Mouse (Mus musculus) hindbrain, embryonic 10.5 days (tissue): Measurements from ENCODE around the gene Nptn. TPM values are rescaled to one million over a fixed set of nuclear protein-coding genes. Genes with fewer than 3 reads are reported as not detected.
A peak's percentile ranks its signal among the peaks of the same experiment; 100 is the strongest.

ENCODE experiments used
- DNase-seq: peaks from one replicate; pipeline ENCODE4 v3.0.0-alpha.2; 2017; ENCODE audit warnings: low spot score
- H3K27ac ChIP-seq: fragments of 300-500 bp; sonication (generic); 2 replicates; pipeline ENCODE4 v1.5.1; 2016; ENCODE audit warnings: mild to moderate bottlenecking, moderate library complexity
- H3K27me3 ChIP-seq: fragments of 300-500 bp; sonication (generic); 2 replicates; pipeline ENCODE4 v1.6.1; 2016; ENCODE audit warnings: mild to moderate bottlenecking; ENCODE audit not compliant: poor library complexity, insufficient read depth, severe bottlenecking
- H3K36me3 ChIP-seq: fragments of 300-500 bp; sonication (generic); 2 replicates; pipeline ENCODE4 v1.6.1; 2016; ENCODE audit warnings: mild to moderate bottlenecking, moderate library complexity
- H3K4me1 ChIP-seq: fragments of 300-500 bp; sonication (generic); replicated peaks from 2 replicates; pipeline ENCODE4 v1.6.1; 2016; ENCODE audit warnings: mild to moderate bottlenecking
- H3K4me3 ChIP-seq: fragments of 300-500 bp; sonication (generic); 2 replicates; pipeline ENCODE4 v1.5.1; 2016; ENCODE audit warnings: mild to moderate bottlenecking, moderate library complexity
- H3K9me3 ChIP-seq: fragments of 300-500 bp; sonication (generic); 2 replicates; pipeline ENCODE4 v1.6.1; 2016; ENCODE audit warnings: mild to moderate bottlenecking, moderate library complexity
- WGBS: fragments of 180-500 bp; shearing (Covaris S2); methylation state at CpG from one replicate; pipeline ENCODE4 v1.1.7; 2016; 5-methylcytosine and 5-hydroxymethylcytosine counted together
- polyA plus RNA-seq: library from polyadenylated mRNA; unstranded; fragments of >200 nt; fragmentation: Nextera tagmentation; extraction: Ambion mirVana; gene quantifications from 2 replicates; pipeline ENCODE4 v1.2.1, GENCODE M21; 2016

Gene Nptn
- 57.2 and 57.6 TPM in 2 replicates for polyA plus RNA-seq

- WGBS: under 1% methylated on average over 52 of the region's 56 CpGs
- Histone ChIP-seq H3K27ac (peak within 1 kb of the TSS; percentile 97), H3K9me3 (no peaks in the 10 kb centered on the region), H3K4me3 (peak within 1 kb of the TSS; percentile 92), H3K27me3 (no peaks in the 10 kb centered on the region), H3K36me3 (no peaks in the 10 kb centered on the region), H3K4me1 (peaks cover 28% of the 10 kb centered on the region)
- DNase-seq: peak; percentile 99
These were observed at the start of gene Nptn for GRCm38 (mm10) chr9:58581958-58582540. TSS of gene Nptn (plus strand) at chr9:58582240.

DNA sequence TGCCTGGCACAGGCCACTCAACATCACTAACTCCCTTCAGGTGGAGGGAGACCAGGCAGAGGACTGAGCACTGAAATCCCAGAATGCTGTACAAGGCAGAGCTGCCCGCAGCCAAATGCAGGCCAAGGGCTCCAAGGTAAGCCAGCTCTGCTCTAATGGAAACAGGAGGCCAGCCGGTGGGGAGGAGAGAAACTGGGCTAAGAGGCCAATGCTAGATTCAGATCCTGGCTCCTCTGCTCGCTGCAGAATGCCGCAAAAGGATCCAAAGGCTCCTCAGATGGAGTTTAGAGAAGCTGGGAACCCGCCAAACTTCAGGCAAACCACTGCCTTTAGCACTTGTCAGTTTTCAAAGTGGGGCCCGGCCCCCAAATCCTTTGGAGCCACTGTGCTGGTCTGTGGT lies 48.7 kb upstream of the Nptn start:
- Histone ChIP-seq H3K4me3 (no peak overlapping the region), H3K36me3 (peaks cover 31% of the 10 kb centered on the region), H3K27ac (no peak overlapping the region), H3K9me3 (no peaks in the 10 kb centered on the region), H3K27me3 (no peaks in the 10 kb centered on the region), H3K4me1 (peaks cover 6% of the 10 kb centered on the region; the same call in 1 of the 2 replicates)
- DNase-seq: no peak
- WGBS: 92% methylated on average over 6 of the region's 6 CpGs

GRCm38 (mm10) chr9:58534766-58535165 lies 47.3 kb upstream of the Nptn start:
- Histone ChIP-seq H3K27me3 (no peaks in the 10 kb centered on the region), H3K4me3 (no peak overlapping the region), H3K9me3 (no peaks in the 10 kb centered on the region), H3K4me1 (peaks cover 6% of the 10 kb centered on the region; the same call in 1 of the 2 replicates), H3K27ac (no peak overlapping the region), H3K36me3 (peaks cover 33% of the 10 kb centered on the region)
- WGBS: 43% methylated on average over 1 of the region's 1 CpGs
- peak; percentile 26 for DNase-seq

- Histone ChIP-seq H3K9me3 (no peaks in the 10 kb centered on the region), H3K27ac (no peak overlapping the region), H3K36me3 (peaks cover 28% of the 10 kb centered on the region), H3K4me3 (no peak overlapping the region), H3K27me3 (no peaks in the 10 kb centered on the region), H3K4me1 (peaks cover 6% of the 10 kb centered on the region; the same call in 1 of the 2 replicates)
- DNase-seq: peak; percentile 55
- 81% methylated on average over 20 of the region's 20 CpGs for WGBS
These were observed 46.4 kb upstream of the Nptn start for GRCm38 (mm10) chr9:58535447-58536134.

DNA sequence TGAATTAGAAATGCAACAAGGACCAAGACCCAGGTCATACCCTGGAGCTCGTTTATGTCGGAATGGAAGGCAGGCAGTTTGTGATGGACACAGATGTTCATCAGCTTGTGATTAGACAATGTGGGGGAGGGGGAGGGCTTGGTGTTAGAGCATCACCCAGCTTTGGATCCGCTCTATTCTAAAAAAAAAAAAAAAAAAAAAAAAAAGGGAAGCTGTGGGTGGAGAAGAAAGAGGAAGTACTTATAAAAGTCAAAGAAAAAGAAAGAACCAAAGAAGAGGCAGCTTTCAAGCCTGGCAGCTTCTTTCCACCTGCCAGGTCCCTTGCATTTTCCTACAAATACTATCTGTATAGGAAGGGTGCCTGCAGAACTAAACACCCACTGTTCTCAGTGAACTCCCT lies 44.3 kb upstream of the Nptn start:
- peaks cover 28% of the 10 kb centered on the region for H3K36me3 ChIP-seq
- no peak for DNase-seq
- H3K9me3 ChIP-seq: no peaks in the 10 kb centered on the region
- WGBS: 82% methylated on average over 3 of the region's 3 CpGs
- H3K4me1 ChIP-seq: peaks cover 18% of the 10 kb centered on the region
- no peaks in the 10 kb centered on the region for H3K27me3 ChIP-seq
- no peak overlapping the region for H3K27ac ChIP-seq
- no peak overlapping the region for H3K4me3 ChIP-seq

- 48% methylated on average over 5 of the region's 5 CpGs for WGBS
- no peak overlapping the region for H3K27ac ChIP-seq
- no peak overlapping the region for H3K4me3 ChIP-seq
- no peaks in the 10 kb centered on the region for H3K9me3 ChIP-seq
- peaks cover 28% of the 10 kb centered on the region for H3K36me3 ChIP-seq
- peak; percentile 46 for DNase-seq
- H3K27me3 ChIP-seq: no peaks in the 10 kb centered on the region
- peaks cover 18% of the 10 kb centered on the region for H3K4me1 ChIP-seq
These were observed 42.2 kb upstream of the Nptn start for GRCm38 (mm10) chr9:58539886-58540285.

DNA sequence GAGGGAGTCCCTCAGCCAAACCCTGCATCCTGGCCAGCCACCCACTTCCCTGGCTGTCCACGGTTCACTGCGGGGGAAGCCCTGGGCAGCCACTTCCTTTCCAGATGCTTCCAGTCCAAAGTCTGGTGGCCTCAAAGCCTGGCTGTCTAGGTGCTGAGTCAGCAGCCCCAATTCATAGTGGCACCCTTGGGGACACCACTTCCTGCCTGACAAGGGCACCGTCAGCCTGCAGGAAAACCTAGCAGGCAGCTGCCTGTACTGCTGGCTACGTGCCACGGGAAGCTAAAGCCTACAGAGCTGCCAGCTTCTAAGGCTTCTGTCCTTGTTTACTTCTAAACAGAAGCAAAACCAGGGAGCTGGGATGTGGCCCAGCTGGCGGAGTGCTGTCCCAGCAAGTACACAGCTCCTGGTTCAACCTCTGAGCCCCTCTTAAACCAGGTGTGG lies 40.1 kb upstream of the Nptn start:
- Histone ChIP-seq H3K27ac (no peak overlapping the region), H3K36me3 (peaks cover 20% of the 10 kb centered on the region)

GRCm38 (mm10) chr9:58544879-58545324 lies 37.1 kb upstream of the Nptn start:
- peaks cover 4% of the 10 kb centered on the region; the same call in 1 of the 2 replicates for H3K36me3 ChIP-seq
- no peak for DNase-seq
- peak overlapping the region; percentile 40; the same call in 1 of the 2 replicates for H3K27ac ChIP-seq
- no peaks in the 10 kb centered on the region for H3K27me3 ChIP-seq
- H3K9me3 ChIP-seq: no peaks in the 10 kb centered on the region
- 76% methylated on average over 4 of the region's 4 CpGs for WGBS
- H3K4me1 ChIP-seq: peaks cover 28% of the 10 kb centered on the region
- H3K4me3 ChIP-seq: no peak overlapping the region

More for the DNA sequence above, 40.1 kb upstream of the Nptn start:
- H3K27me3 ChIP-seq: no peaks in the 10 kb centered on the region
- H3K4me3 ChIP-seq: no peak overlapping the region
- peaks cover 12% of the 10 kb centered on the region; the same call in 1 of the 2 replicates for H3K4me1 ChIP-seq
- peak; percentile 13 for DNase-seq
- 70% methylated on average over 6 of the region's 6 CpGs for WGBS
- H3K9me3 ChIP-seq: no peaks in the 10 kb centered on the region

DNA sequence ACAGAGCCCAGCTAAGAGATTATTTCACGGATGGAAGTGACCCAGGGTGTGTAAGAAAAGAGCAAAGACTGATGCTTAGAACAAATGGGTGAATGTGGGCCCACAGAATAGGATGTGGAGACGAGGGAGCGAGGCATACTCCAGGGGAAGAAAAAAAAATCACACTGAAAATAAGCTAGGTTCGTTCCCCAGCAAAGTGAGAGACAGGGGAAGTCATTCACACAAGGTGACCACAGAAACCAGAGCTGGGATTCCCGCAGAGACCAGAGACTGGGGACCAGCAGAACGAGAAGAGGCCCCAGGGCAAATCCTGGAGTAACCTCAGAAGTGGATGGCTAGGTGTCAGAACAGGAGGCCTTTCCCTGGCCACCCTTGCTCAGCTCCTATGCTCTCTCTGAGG lies 36.6 kb upstream of the Nptn start:
- no peaks in the 10 kb centered on the region for H3K27me3 ChIP-seq

DNA sequence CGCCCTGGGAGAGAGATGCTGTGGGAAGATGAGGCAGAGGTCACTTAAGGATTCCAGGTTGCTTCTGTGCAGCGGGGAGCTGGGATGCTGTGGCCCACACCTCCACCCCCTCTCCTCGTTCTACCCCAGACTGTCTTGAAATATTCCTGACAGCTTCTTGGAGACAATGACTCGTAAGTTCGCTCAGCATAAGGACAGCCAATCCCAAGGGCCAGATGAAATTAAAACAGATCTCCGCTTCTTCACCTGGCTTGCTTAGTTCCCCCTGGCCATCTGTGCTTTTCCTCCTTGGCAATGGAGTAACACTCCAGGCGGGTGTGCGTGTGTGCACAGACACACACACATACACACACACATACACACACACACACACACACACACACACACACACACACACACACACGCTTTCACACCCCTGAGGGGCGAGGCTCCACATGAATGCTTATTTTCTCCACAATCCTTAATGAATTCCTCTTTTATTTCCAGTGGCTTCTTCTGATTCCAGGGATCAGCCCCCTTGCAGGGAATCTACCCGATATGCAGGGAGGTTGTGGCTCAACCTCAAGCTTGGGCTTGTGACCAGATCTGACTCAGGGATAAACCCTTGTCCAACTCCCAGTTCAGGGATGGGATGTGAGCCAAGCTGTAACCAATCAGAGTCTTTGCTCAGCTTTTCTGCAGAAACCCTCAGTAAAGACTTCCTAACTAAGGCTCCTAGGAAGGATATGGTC lies 35.2 kb upstream of the Nptn start:
- no peak for DNase-seq
- 85% methylated on average over 11 of the region's 11 CpGs for WGBS
- no peaks in the 10 kb centered on the region for H3K27me3 ChIP-seq
- H3K27ac ChIP-seq: no peak overlapping the region
- H3K9me3 ChIP-seq: no peaks in the 10 kb centered on the region
- no peaks in the 10 kb centered on the region for H3K36me3 ChIP-seq
- H3K4me1 ChIP-seq: peaks cover 28% of the 10 kb centered on the region
- H3K4me3 ChIP-seq: no peak overlapping the region

More for the DNA sequence above, 36.6 kb upstream of the Nptn start:
- Histone ChIP-seq H3K4me3 (no peak overlapping the region), H3K36me3 (peaks cover 2% of the 10 kb centered on the region; the same call in 1 of the 2 replicates), H3K27ac (no peak overlapping the region), H3K4me1 (peaks cover 28% of the 10 kb centered on the region), H3K9me3 (no peaks in the 10 kb centered on the region)
- WGBS: 74% methylated on average over 6 of the region's 6 CpGs
- no peak for DNase-seq

DNA sequence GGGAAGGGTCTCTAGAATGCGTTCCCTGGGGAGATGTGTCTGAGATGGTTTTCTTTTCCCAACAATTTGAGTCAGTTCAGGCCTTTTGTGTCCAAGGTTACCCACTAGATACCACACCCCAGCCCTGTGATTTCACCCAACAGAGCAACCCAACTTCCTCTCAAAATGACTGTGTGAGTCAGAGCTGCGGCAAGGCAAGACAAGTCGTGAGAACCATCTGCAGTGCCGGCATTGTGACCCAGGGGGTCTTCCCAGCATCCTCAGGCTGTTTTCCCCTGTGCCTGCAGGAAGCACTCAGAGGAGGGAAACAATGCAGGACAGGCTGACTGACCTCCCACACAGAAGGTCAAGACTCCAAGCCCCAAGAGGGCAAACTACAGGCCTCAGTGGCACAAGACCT lies 33.1 kb upstream of the Nptn start:
- H3K36me3 ChIP-seq: no peaks in the 10 kb centered on the region
- DNase-seq: no peak
- no peak overlapping the region for H3K27ac ChIP-seq
- H3K4me1 ChIP-seq: peaks cover 34% of the 10 kb centered on the region
- no peaks in the 10 kb centered on the region for H3K9me3 ChIP-seq
- no peaks in the 10 kb centered on the region for H3K27me3 ChIP-seq
- WGBS: 40% methylated on average over 4 of the region's 4 CpGs
- H3K4me3 ChIP-seq: no peak overlapping the region

- H3K4me3 ChIP-seq: no peak overlapping the region
- no peaks in the 10 kb centered on the region for H3K36me3 ChIP-seq
- H3K4me1 ChIP-seq: peaks cover 42% of the 10 kb centered on the region
- 89% methylated on average over 3 of the region's 3 CpGs for WGBS
- no peaks in the 10 kb centered on the region for H3K27me3 ChIP-seq
- no peak overlapping the region for H3K27ac ChIP-seq
- no peaks in the 10 kb centered on the region for H3K9me3 ChIP-seq
- no peak for DNase-seq
These were observed 32.3 kb upstream of the Nptn start for GRCm38 (mm10) chr9:58549694-58550093.

GRCm38 (mm10) chr9:58550928-58551327 lies 31.1 kb upstream of the Nptn start:
- Histone ChIP-seq H3K4me3 (no peak overlapping the region), H3K9me3 (no peaks in the 10 kb centered on the region), H3K4me1 (peaks cover 54% of the 10 kb centered on the region), H3K36me3 (no peaks in the 10 kb centered on the region), H3K27me3 (no peaks in the 10 kb centered on the region), H3K27ac (no peak overlapping the region)
- 91% methylated on average over 6 of the region's 6 CpGs for WGBS
- DNase-seq: no peak
